Mouse (Mus musculus) liver, embryonic 11.5 days (tissue): ENCODE results near the gene Tmem214. TPM values are rescaled to one million over a fixed set of nuclear protein-coding genes. Genes with fewer than 3 reads are reported as not detected.
A peak's percentile ranks its signal among the peaks of the same experiment; 100 is the strongest.
"Not testable (repeated sequence)": the region's sequence is repeated elsewhere in the genome, so short reads cannot be mapped to it uniquely, and the experiment has no call there.

Experiments
- ATAC-seq: fragments of 200-750 bp; cut with Nextera tagmentation; replicated peaks from 2 replicates; pipeline ENCODE4 v1.8.0; 2017; ENCODE audit warnings: moderate number of reproducible peaks, mild to moderate bottlenecking, moderate TSS enrichment, moderate library complexity; ENCODE audit not compliant: low FRiP score
- DNase-seq: peaks from one replicate; pipeline ENCODE4 v3.0.0-alpha.2; 2017; ENCODE audit warnings: low spot score
- H3K27ac ChIP-seq: fragments of 300-500 bp; sonication (generic); 2 replicates; pipeline ENCODE4 v1.5.1; 2014; ENCODE audit warnings: mild to moderate bottlenecking, low read depth, low read length, control low read depth
- H3K27me3 ChIP-seq: fragments of 300-500 bp; sonication (generic); replicated peaks from 2 replicates; pipeline ENCODE4 v1.6.1; 2014; ENCODE audit warnings: low read length, mixed read lengths; ENCODE audit not compliant: control insufficient read depth, insufficient read depth
- H3K36me3 ChIP-seq: fragments of 300-500 bp; sonication (generic); 2 replicates; pipeline ENCODE4 v1.6.1; 2014; ENCODE audit warnings: mild to moderate bottlenecking, low read length, moderate library complexity, mixed read lengths; ENCODE audit not compliant: control insufficient read depth, insufficient read depth
- H3K4me1 ChIP-seq: fragments of 300-500 bp; sonication (generic); replicated peaks from 2 replicates; pipeline ENCODE4 v1.6.1; 2014; ENCODE audit warnings: low read length, mixed read lengths; ENCODE audit not compliant: control insufficient read depth, insufficient read depth
- H3K4me2 ChIP-seq: fragments of 300-500 bp; sonication (generic); 2 replicates; pipeline ENCODE4 v1.6.1; 2014; ENCODE audit warnings: mild to moderate bottlenecking, control low read depth, moderate library complexity
- H3K4me3 ChIP-seq: fragments of 300-500 bp; sonication (generic); 2 replicates; pipeline ENCODE4 v1.5.1; 2014; ENCODE audit warnings: low read depth, low read length, control low read depth
- H3K9ac ChIP-seq: fragments of 300-500 bp; sonication (generic); 2 replicates; pipeline ENCODE4 v1.6.1; 2014; ENCODE audit warnings: low read depth, low read length, control low read depth
- H3K9me3 ChIP-seq: fragments of 300-500 bp; sonication (generic); 2 replicates; pipeline ENCODE4 v1.6.1; 2016; ENCODE audit warnings: low read length, inconsistent platforms, mixed read lengths; ENCODE audit not compliant: control insufficient read depth
- WGBS: fragments of 180-500 bp; shearing (Covaris S2); extraction: QIAGEN DNeasy Blood & Tissue Kit; methylation state at CpG from one replicate; pipeline ENCODE4 v1.1.7; 2014; 5-methylcytosine and 5-hydroxymethylcytosine counted together
- polyA plus RNA-seq: library from polyadenylated mRNA; unstranded; fragments of >200 nt; fragmentation: Nextera tagmentation; extraction: Ambion mirVana; gene quantifications from 2 replicates; pipeline ENCODE4 v1.2.1, GENCODE M21; 2014

The Tmem214 gene
- polyA plus RNA-seq, 1 experiment from 2014 or later: 67.2 TPM

DNA sequence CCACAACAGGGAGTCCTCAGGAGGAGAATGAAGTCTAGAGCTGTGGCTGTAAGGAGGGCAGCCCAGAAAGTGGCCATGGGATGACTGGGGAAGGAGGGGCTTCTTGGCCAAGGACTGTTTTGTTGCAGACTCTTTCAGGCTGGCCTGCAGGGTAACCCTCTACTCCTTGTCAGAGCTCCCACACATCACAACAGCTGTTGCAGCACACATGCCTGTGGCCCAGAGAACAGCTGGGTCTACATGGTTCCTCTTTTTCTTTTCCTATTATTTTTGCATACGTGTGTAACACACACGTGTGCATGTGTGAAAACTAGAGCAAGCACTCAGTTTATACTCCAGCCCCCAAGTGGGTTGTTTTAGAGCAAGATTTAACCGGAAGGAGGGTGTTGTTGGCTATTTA, 941 bp upstream of the Tmem214 start:
- DNase-seq (no peak), ATAC-seq (no peak)
- peaks cover 3% of the 10 kb centered on the region; the same call in 1 of the 2 replicates for H3K36me3 ChIP-seq
- peaks cover 5% of the 10 kb centered on the region for H3K4me1 ChIP-seq
- no peak overlapping the region for H3K4me2 ChIP-seq
- no peaks in the 10 kb centered on the region for H3K27me3 ChIP-seq
- no peak overlapping the region for H3K27ac ChIP-seq
- WGBS: 74% methylated on average over 3 of the region's 3 CpGs
- H3K4me3 ChIP-seq: no peak overlapping the region
- H3K9me3 ChIP-seq: no peaks in the 10 kb centered on the region
- H3K9ac ChIP-seq: no peak overlapping the region

- H3K9ac ChIP-seq: peak overlapping the region; percentile 76
- H3K27ac ChIP-seq: no peak overlapping the region
- DNase-seq (peak; percentile 50), ATAC-seq (no peak)
- H3K36me3 ChIP-seq: peaks cover 21% of the 10 kb centered on the region
- H3K4me3 ChIP-seq: peak overlapping the region; percentile 73
- 24% methylated on average over 9 of the region's 9 CpGs for WGBS
- H3K9me3 ChIP-seq: no peaks in the 10 kb centered on the region
- H3K27me3 ChIP-seq: no peaks in the 10 kb centered on the region
- H3K4me2 ChIP-seq: peak overlapping the region; percentile 78
- H3K4me1 ChIP-seq: peaks cover 5% of the 10 kb centered on the region
Measured at GRCm38 (mm10) chr5:30868981-30869380, 1.2 kb downstream of the Tmem214 start.

DNA sequence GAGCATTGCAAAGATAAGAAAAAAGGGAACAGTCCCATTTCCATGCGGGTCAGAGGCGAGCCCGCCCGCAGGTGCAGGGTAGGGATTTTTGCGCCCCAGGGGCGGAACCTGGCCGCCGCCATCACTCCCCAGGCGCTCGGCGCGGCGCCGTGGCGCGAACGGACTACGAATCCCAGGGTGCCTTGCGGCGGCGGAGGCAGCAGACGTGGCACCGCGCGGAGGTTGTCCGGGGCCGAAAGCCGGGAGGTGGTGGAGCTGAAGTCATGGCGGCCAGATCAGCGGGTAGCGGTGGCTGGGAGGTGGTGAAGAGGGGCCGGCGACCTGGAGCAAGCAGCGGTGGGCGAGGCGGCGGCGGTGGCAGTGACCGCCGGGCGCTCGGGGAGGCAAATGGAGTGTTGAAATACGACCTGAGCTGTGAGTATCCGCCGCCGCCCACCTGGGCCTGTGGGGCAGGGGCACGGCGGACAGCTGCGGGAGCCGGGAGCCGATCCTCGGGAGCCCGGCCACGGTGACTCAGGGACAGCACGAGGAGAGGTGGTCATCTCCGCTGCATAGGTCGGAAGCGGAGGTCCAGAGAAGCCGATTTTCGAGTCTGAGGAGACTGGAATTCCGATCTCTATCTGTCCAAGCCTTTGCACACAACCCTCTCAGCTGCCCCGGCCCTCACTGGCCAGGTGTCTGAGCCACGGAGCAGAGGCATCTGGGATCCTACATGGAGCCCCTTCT, 1.8 kb downstream of the Tmem214 start:
- Histone ChIP-seq H3K27ac (peak overlapping the region; percentile 17; the same call in 1 of the 2 replicates), H3K9ac (peak overlapping the region; percentile 76), H3K36me3 (peaks cover 27% of the 10 kb centered on the region), H3K4me2 (peak overlapping the region; percentile 78), H3K4me1 (peaks cover 5% of the 10 kb centered on the region), H3K9me3 (no peaks in the 10 kb centered on the region), H3K27me3 (no peaks in the 10 kb centered on the region), H3K4me3 (peak overlapping the region; percentile 73)
- peak; percentile 95 for ATAC-seq
- under 1% methylated on average over 60 of the region's 63 CpGs for WGBS
- DNase-seq: peak; percentile 90

- peaks cover 31% of the 10 kb centered on the region for H3K36me3 ChIP-seq
- H3K27me3 ChIP-seq: no peaks in the 10 kb centered on the region
- peak overlapping the region; percentile 76 for H3K9ac ChIP-seq
- H3K4me2 ChIP-seq: peak overlapping the region; percentile 78
- 29% methylated on average over 2 of the region's 2 CpGs for WGBS
- H3K4me3 ChIP-seq: peak overlapping the region; percentile 73
- no peaks in the 10 kb centered on the region for H3K9me3 ChIP-seq
- no peak for DNase-seq
- 0 out of 2 replicates have a peak overlapping the region, but pooled peaks have one; percentile 17 for H3K27ac ChIP-seq
- ATAC-seq: no peak
- peaks cover 5% of the 10 kb centered on the region for H3K4me1 ChIP-seq
Measured at GRCm38 (mm10) chr5:30870131-30870406, 2.3 kb downstream of the Tmem214 start.

GRCm38 (mm10) chr5:30872574-30872973, 4.8 kb downstream of the Tmem214 start:
- no peak overlapping the region for H3K27ac ChIP-seq
- no peak overlapping the region for H3K4me3 ChIP-seq
- peaks cover 52% of the 10 kb centered on the region for H3K36me3 ChIP-seq
- H3K4me1 ChIP-seq: peaks cover 5% of the 10 kb centered on the region
- no peaks in the 10 kb centered on the region for H3K9me3 ChIP-seq
- no peaks in the 10 kb centered on the region for H3K27me3 ChIP-seq
- DNase-seq (no peak), ATAC-seq (no peak)
- no peak overlapping the region for H3K9ac ChIP-seq
- WGBS: 91% methylated on average over 9 of the region's 9 CpGs
- no peak overlapping the region for H3K4me2 ChIP-seq

- H3K4me1 ChIP-seq: peaks cover 5% of the 10 kb centered on the region
- WGBS: 90% methylated on average over 7 of the region's 7 CpGs
- no peak for ATAC-seq
- no peak for DNase-seq
- H3K27ac ChIP-seq: no peak overlapping the region
- H3K4me3 ChIP-seq: no peak overlapping the region
- H3K9ac ChIP-seq: no peak overlapping the region
- peaks cover 54% of the 10 kb centered on the region for H3K36me3 ChIP-seq
- H3K9me3 ChIP-seq: no peaks in the 10 kb centered on the region
- no peak overlapping the region for H3K4me2 ChIP-seq
- no peaks in the 10 kb centered on the region for H3K27me3 ChIP-seq
Measured at GRCm38 (mm10) chr5:30874365-30874764, 6.6 kb downstream of the Tmem214 start.

- Histone ChIP-seq H3K27ac (no peak overlapping the region), H3K4me3 (no peak overlapping the region), H3K9ac (no peak overlapping the region), H3K27me3 (no peaks in the 10 kb centered on the region), H3K36me3 (peaks cover 36% of the 10 kb centered on the region), H3K4me1 (no peaks in the 10 kb centered on the region), H3K9me3 (no peaks in the 10 kb centered on the region), H3K4me2 (no peak overlapping the region)
- WGBS: 62% methylated on average over 6 of the region's 6 CpGs
- DNase-seq (no peak), ATAC-seq (no peak)
Measured at GRCm38 (mm10) chr5:30878616-30879015, 10.8 kb downstream of the Tmem214 start.

GRCm38 (mm10) chr5:30879347-30879943, 11.6 kb downstream of the Tmem214 start:
- ATAC-seq: no peak
- WGBS: 78% methylated on average over 5 of the region's 5 CpGs
- no peaks in the 10 kb centered on the region for H3K27me3 ChIP-seq

GRCm38 (mm10) chr5:30881839-30882238, 14.0 kb downstream of the Tmem214 start:
- not testable (repeated sequence) for H3K4me3 ChIP-seq, H3K36me3 ChIP-seq, H3K4me1 ChIP-seq, H3K9ac ChIP-seq, H3K9me3 ChIP-seq, H3K4me2 ChIP-seq, H3K27me3 ChIP-seq, DNase-seq, ATAC-seq, H3K27ac ChIP-seq
- 86% methylated on average over 4 of the region's 4 CpGs for WGBS

More at GRCm38 (mm10) chr5:30879347-30879943, 11.6 kb downstream of the Tmem214 start:
- Histone ChIP-seq H3K9me3 (no peaks in the 10 kb centered on the region), H3K4me3 (no peak overlapping the region), H3K36me3 (peaks cover 28% of the 10 kb centered on the region), H3K27ac (no peak overlapping the region), H3K4me2 (no peak overlapping the region), H3K4me1 (no peaks in the 10 kb centered on the region), H3K9ac (no peak overlapping the region)
- DNase-seq: no peak
